Mouse (Mus musculus): ENCODE results near the gene Cnnm3. TPM values are rescaled to one million over a fixed set of nuclear protein-coding genes. Genes with fewer than 3 reads are reported as not detected.

The Cnnm3 gene
- total RNA-seq, 1 experiment: 28.6 TPM

DNA sequence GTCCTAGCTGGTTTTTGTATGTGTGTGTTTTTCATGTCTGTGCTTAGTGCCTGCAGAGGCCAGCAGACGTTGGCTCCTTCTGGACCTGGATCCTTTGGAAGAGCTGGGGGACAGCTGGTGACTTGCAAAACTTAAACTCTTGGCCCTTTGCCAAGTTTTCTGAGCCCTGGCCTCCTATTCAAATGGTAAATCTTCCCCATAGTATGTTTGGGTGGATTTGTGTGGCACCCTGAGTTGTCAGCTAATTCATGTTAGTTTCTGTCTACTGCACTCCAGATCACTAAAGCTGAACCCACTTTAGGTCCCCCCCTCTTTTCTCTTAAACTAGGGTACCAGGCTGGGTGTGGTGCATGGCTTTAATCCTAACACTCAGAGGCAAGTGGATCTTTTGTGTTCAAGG is 16.7 kb downstream of the Cnnm3 start:
- peaks cover 22% of the 10 kb centered on the region for H3K36me3 ChIP-seq (ENCODE audit: control insufficient read depth, insufficient read depth, low read length, poor library complexity, severe bottlenecking)
- TF ChIP-seq HCFC1 (IDR thresholded peaks at IDR 0.05; ENCODE audit: borderline replicate concordance, insufficient read depth, low read length) (no peak), MAFK (IDR thresholded peaks at IDR 0.05; ENCODE audit: insufficient read depth, low read depth, low read length) (no peak), ZNF384 (IDR thresholded peaks at IDR 0.05; ENCODE audit: low read depth, low read length) (no peak)
- DNase-seq (ENCODE audit: low read depth, low spot score): no peak

DNA sequence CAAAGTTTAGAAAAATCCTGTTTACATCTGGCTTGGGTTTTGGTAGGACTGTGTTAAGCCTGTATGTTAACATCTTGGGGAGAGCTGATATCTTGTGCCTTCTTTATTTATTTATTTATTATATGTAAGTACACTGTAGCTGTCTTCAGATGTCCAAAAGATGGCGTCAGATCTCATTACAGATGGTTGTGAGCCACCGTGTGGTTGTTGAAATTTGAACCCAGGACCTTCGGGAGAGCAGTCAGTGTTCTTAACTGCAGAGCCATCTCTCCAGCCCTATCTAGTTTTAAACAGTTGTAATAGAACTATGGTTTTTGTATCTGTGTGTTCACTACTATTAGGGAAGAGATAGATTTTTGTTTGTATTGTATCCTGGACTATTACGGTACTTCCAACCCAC is 17.6 kb downstream of the Cnnm3 start:
- Histone ChIP-seq H3K27ac (ENCODE audit: insufficient read depth, low read depth, low read length, poor library complexity, severe bottlenecking) (no peak overlapping the region), H3K9me3 (ENCODE audit: control insufficient read depth, insufficient read depth, low read depth, low read length) (no peaks in the 10 kb centered on the region), H3K4me3 (ENCODE audit: insufficient read depth in 1 of 2, low read depth in 1 of 2, low read length in 2 of 2, poor library complexity in 1 of 2, severe bottlenecking in 1 of 2) (no peak overlapping the region), H3K4me1 (ENCODE audit: control insufficient read depth in 2 of 2, insufficient read depth in 2 of 2, low read length in 2 of 2, poor library complexity in 1 of 2) (peaks cover 2 to 5% of the 10 kb centered on the region in 2 experiments; a peak in 2 of 4 replicates), H3K9ac (ENCODE audit: insufficient read depth, low read depth, low read length, poor library complexity, severe bottlenecking) (no peak overlapping the region), H3K36me3 (ENCODE audit: control insufficient read depth, insufficient read depth, low read length, poor library complexity, severe bottlenecking) (peaks cover 15% of the 10 kb centered on the region)
- DNase-seq (ENCODE audit: low read depth, low spot score): no peak
- no peak for TF ChIP-seq MAFK (IDR thresholded peaks at IDR 0.05; ENCODE audit: insufficient read depth, low read depth, low read length)
- no peak for TF ChIP-seq ZC3H11A (IDR thresholded peaks at IDR 0.05; ENCODE audit: borderline replicate concordance, low read depth, low read length)
- no peak for TF ChIP-seq ZNF384 (IDR thresholded peaks at IDR 0.05; ENCODE audit: low read depth, low read length)
- TF ChIP-seq HCFC1 (IDR thresholded peaks at IDR 0.05; ENCODE audit: borderline replicate concordance, insufficient read depth, low read length): no peak
- TF ChIP-seq CHD2 (IDR thresholded peaks at IDR 0.05; ENCODE audit: low read depth, low read length): no peak
- in situ Hi-C loops (cut with MboI; ENCODE audit: low sequenced_read_pairs in 2 of 2, unreplicated experiment in 2 of 2): no loop called here

More for the DNA sequence above, 16.7 kb downstream of the Cnnm3 start:
- Histone ChIP-seq H3K9me3 (ENCODE audit: control insufficient read depth, insufficient read depth, low read depth, low read length) (no peaks in the 10 kb centered on the region), H3K9ac (ENCODE audit: insufficient read depth, low read depth, low read length, poor library complexity, severe bottlenecking) (no peak overlapping the region), H3K27ac (ENCODE audit: insufficient read depth, low read depth, low read length, poor library complexity, severe bottlenecking) (no peak overlapping the region), H3K4me1 (ENCODE audit: control insufficient read depth in 2 of 2, insufficient read depth in 2 of 2, low read length in 2 of 2, poor library complexity in 1 of 2) (peaks cover 2 to 4% of the 10 kb centered on the region in 2 experiments; a peak in 2 of 4 replicates), H3K4me3 (ENCODE audit: insufficient read depth in 1 of 2, low read depth in 1 of 2, low read length in 2 of 2, poor library complexity in 1 of 2, severe bottlenecking in 1 of 2) (no peak overlapping the region)
- in situ Hi-C loops (cut with MboI; ENCODE audit: low sequenced_read_pairs in 2 of 2, unreplicated experiment in 2 of 2): no loop called here

DNA sequence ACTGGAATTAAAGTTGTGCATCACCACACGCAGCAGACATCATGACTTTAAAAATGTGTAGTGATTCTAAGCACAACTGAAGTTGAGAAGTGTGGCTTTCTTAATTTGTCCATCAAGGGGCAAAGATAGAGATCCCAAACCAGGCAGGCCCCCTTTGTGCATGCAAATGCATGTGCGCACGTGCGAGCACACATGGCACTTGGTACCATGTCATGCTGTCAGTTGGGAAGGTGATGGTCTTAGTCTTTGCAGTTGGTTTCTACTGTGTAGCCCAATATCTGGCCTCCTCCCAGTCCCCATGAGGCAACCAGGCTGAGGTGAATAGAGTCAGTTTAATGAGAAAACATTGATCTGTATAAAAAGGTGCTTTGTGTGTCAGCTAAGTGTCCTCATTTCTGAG is 18.2 kb downstream of the Cnnm3 start:
- H3K36me3 ChIP-seq (ENCODE audit: control insufficient read depth, insufficient read depth, low read length, poor library complexity, severe bottlenecking): peaks cover 10% of the 10 kb centered on the region
- H3K4me3 ChIP-seq (ENCODE audit: insufficient read depth in 1 of 2, low read depth in 1 of 2, low read length in 2 of 2, poor library complexity in 1 of 2, severe bottlenecking in 1 of 2): no peak overlapping the region
- DNase-seq (ENCODE audit: low read depth, low spot score): no peak
- H3K4me1 ChIP-seq (ENCODE audit: control insufficient read depth in 2 of 2, insufficient read depth in 2 of 2, low read length in 2 of 2, poor library complexity in 1 of 2): peaks cover 2 to 5% of the 10 kb centered on the region in 2 experiments; a peak in 2 of 4 replicates
- in situ Hi-C loops (cut with MboI; ENCODE audit: low sequenced_read_pairs in 2 of 2, unreplicated experiment in 2 of 2): no loop called here
- no peaks in the 10 kb centered on the region for H3K9me3 ChIP-seq (ENCODE audit: control insufficient read depth, insufficient read depth, low read depth, low read length)
- no peak overlapping the region for H3K9ac ChIP-seq (ENCODE audit: insufficient read depth, low read depth, low read length, poor library complexity, severe bottlenecking)
- TF ChIP-seq MAFK (IDR thresholded peaks at IDR 0.05; ENCODE audit: insufficient read depth, low read depth, low read length): no peak
- TF ChIP-seq ZNF384 (IDR thresholded peaks at IDR 0.05; ENCODE audit: low read depth, low read length): no peak
- H3K27ac ChIP-seq (ENCODE audit: insufficient read depth, low read depth, low read length, poor library complexity, severe bottlenecking): no peak overlapping the region

DNA sequence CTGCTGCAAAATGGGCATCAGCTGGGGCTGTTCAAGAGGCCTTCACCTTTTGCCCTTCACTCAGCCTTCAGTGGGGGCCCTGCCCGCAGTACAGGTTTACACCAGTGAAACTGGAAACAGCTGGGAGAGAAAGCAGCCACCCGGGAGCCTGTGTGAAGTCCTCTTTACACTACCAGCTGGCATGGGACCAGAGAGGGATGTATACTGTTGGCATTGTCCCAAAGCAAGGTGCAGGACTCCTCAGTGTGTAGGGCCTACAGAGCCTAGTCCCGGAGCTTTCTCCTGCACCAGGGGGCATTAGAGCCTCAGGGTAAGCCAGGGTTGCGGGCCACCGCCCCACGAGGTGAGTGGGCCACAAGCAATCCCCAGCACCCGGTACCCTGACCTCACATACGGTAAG is 18.8 kb downstream of the Cnnm3 start:
- DNase-seq (ENCODE audit: low read depth, low spot score): no peak
- Histone ChIP-seq H3K36me3 (ENCODE audit: control insufficient read depth, insufficient read depth, low read length, poor library complexity, severe bottlenecking) (peaks cover 4% of the 10 kb centered on the region), H3K9me3 (ENCODE audit: control insufficient read depth, insufficient read depth, low read depth, low read length) (no peaks in the 10 kb centered on the region), H3K4me1 (ENCODE audit: control insufficient read depth in 2 of 2, insufficient read depth in 2 of 2, low read length in 2 of 2, poor library complexity in 1 of 2) (peaks cover 2 to 5% of the 10 kb centered on the region in 2 experiments; a peak in 2 of 4 replicates), H3K4me3 (ENCODE audit: insufficient read depth in 1 of 2, low read depth in 1 of 2, low read length in 2 of 2, poor library complexity in 1 of 2, severe bottlenecking in 1 of 2) (no peak overlapping the region), H3K9ac (ENCODE audit: insufficient read depth, low read depth, low read length, poor library complexity, severe bottlenecking) (no peak overlapping the region), H3K27ac (ENCODE audit: insufficient read depth, low read depth, low read length, poor library complexity, severe bottlenecking) (no peak overlapping the region)
- in situ Hi-C loops (cut with MboI; ENCODE audit: low sequenced_read_pairs in 2 of 2, unreplicated experiment in 2 of 2): no loop called here
- TF ChIP-seq MAFK (IDR thresholded peaks at IDR 0.05; ENCODE audit: insufficient read depth, low read depth, low read length): no peak
- no peak for TF ChIP-seq HCFC1 (IDR thresholded peaks at IDR 0.05; ENCODE audit: borderline replicate concordance, insufficient read depth, low read length)
- no peak for TF ChIP-seq CHD2 (IDR thresholded peaks at IDR 0.05; ENCODE audit: low read depth, low read length)
- TF ChIP-seq ZC3H11A (IDR thresholded peaks at IDR 0.05; ENCODE audit: borderline replicate concordance, low read depth, low read length): no peak
- TF ChIP-seq ZNF384 (IDR thresholded peaks at IDR 0.05; ENCODE audit: low read depth, low read length): no peak

DNA sequence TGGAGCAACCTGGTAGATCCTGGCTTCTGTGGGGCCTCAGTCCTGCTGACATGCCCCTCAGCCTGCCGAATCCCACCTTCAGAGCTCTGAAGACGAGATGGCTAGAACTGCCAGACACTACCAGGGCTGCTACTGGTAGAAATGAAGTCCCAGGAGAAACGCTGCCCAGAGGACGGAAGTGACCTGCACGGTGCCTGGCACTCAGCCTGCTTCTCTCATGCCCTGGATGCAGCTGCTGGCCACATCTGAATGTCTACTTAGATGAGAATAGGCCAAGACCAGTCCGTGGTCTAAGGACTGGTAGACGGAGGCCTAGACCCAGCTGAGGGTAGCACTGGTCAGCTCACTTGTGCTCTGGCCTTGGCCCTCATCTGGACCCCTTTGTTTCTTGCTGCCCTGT is 19.3 kb downstream of the Cnnm3 start:
- Histone ChIP-seq H3K9me3 (ENCODE audit: control insufficient read depth, insufficient read depth, low read depth, low read length) (no peaks in the 10 kb centered on the region), H3K27ac (ENCODE audit: insufficient read depth, low read depth, low read length, poor library complexity, severe bottlenecking) (no peak overlapping the region), H3K9ac (ENCODE audit: insufficient read depth, low read depth, low read length, poor library complexity, severe bottlenecking) (no peak overlapping the region), H3K36me3 (ENCODE audit: control insufficient read depth, insufficient read depth, low read length, poor library complexity, severe bottlenecking) (no peaks in the 10 kb centered on the region), H3K4me3 (ENCODE audit: insufficient read depth in 1 of 2, low read depth in 1 of 2, low read length in 2 of 2, poor library complexity in 1 of 2, severe bottlenecking in 1 of 2) (no peak overlapping the region), H3K4me1 (ENCODE audit: control insufficient read depth in 2 of 2, insufficient read depth in 2 of 2, low read length in 2 of 2, poor library complexity in 1 of 2) (peaks cover 2 to 5% of the 10 kb centered on the region in 2 experiments; a peak in 2 of 4 replicates)
- in situ Hi-C loops (cut with MboI; ENCODE audit: low sequenced_read_pairs in 2 of 2, unreplicated experiment in 2 of 2): no loop called here
- no peak for TF ChIP-seq HCFC1 (IDR thresholded peaks at IDR 0.05; ENCODE audit: borderline replicate concordance, insufficient read depth, low read length)
- TF ChIP-seq CHD2 (IDR thresholded peaks at IDR 0.05; ENCODE audit: low read depth, low read length): no peak
- TF ChIP-seq MAFK (IDR thresholded peaks at IDR 0.05; ENCODE audit: insufficient read depth, low read depth, low read length): no peak
- TF ChIP-seq ZNF384 (IDR thresholded peaks at IDR 0.05; ENCODE audit: low read depth, low read length): no peak
- TF ChIP-seq ZC3H11A (IDR thresholded peaks at IDR 0.05; ENCODE audit: borderline replicate concordance, low read depth, low read length): no peak
- no peak for DNase-seq (ENCODE audit: low read depth, low spot score)
